Mouse (Mus musculus) hindbrain, postnatal 0 days (tissue): ENCODE measurements at regions not wholly inside any gene's neighbourhood (a gene's known extent, or its start where the extent isn't known, plus 50 kb on each side); places are given as distances from the start of the nearest gene placed in this dataset.

Experiments used
- ATAC-seq: fragments of 200-750 bp; cut with Nextera tagmentation; 2 replicates; pipeline ENCODE4 v1.8.0; 2017; ENCODE audit warnings: mild to moderate bottlenecking, moderate TSS enrichment, moderate library complexity
- DNase-seq: peaks from one replicate; pipeline ENCODE4 v3.0.0-alpha.2; 2015; ENCODE audit warnings: low spot score
- H3K27ac ChIP-seq: fragments of 300-500 bp; sonication (generic); 2 replicates; pipeline ENCODE4 v1.5.1; 2014; ENCODE audit warnings: mild to moderate bottlenecking
- H3K27me3 ChIP-seq: fragments of 300-500 bp; sonication (generic); 2 replicates; pipeline ENCODE4 v1.6.1; 2014; ENCODE audit warnings: low read length, mixed read lengths; ENCODE audit not compliant: insufficient read depth
- H3K36me3 ChIP-seq: fragments of 300-500 bp; sonication (generic); 2 replicates; pipeline ENCODE4 v1.6.1; 2014; ENCODE audit warnings: low read length, mixed read lengths; ENCODE audit not compliant: insufficient read depth
- H3K4me1 ChIP-seq: fragments of 300-500 bp; sonication (generic); 2 replicates; pipeline ENCODE4 v1.6.1; 2014; ENCODE audit warnings: antibody characterized with exemption, low read length, mixed read lengths; ENCODE audit not compliant: insufficient read depth
- H3K4me2 ChIP-seq: fragments of 300-500 bp; sonication (generic); 2 replicates; pipeline ENCODE4 v1.6.1; 2014; ENCODE audit warnings: low read depth, mild to moderate bottlenecking, low read length, moderate library complexity, mixed read lengths
- H3K4me3 ChIP-seq: fragments of 300-500 bp; sonication (generic); 2 replicates; pipeline ENCODE4 v1.5.1; 2014; ENCODE audit warnings: low read length
- H3K9ac ChIP-seq: fragments of 300-500 bp; sonication (generic); replicated peaks from 2 replicates; pipeline ENCODE4 v1.6.1; 2014; ENCODE audit warnings: mild to moderate bottlenecking, low read length, moderate library complexity, mixed read lengths
- H3K9me3 ChIP-seq: fragments of 300-500 bp; sonication (generic); 2 replicates; pipeline ENCODE4 v1.6.1; 2016; ENCODE audit warnings: low read length, mixed read lengths
- CTCF ChIP-seq: IDR thresholded peaks from 2 replicates; pipeline ENCODE4 v1.5.1; 2016; ENCODE audit warnings: antibody characterized with exemption, control low read depth, low read depth
- WGBS: fragments of 180-500 bp; shearing (Covaris S2); extraction: QIAGEN DNeasy Blood & Tissue Kit; methylation state at CpG from one replicate; pipeline ENCODE4 v1.1.7; 2014; 5-methylcytosine and 5-hydroxymethylcytosine counted together

GRCm38 (mm10) chr5:85954526-85954925 is 110.9 kb downstream of the Cenpc1 start:
- Histone ChIP-seq H3K4me3 (no peak overlapping the region), H3K27ac (no peak overlapping the region), H3K9me3 (no peaks in the 10 kb centered on the region), H3K9ac (no peak overlapping the region), H3K36me3 (no peaks in the 10 kb centered on the region), H3K4me1 (no peaks in the 10 kb centered on the region), H3K27me3 (no peaks in the 10 kb centered on the region), H3K4me2 (no peak overlapping the region)
- TF ChIP-seq CTCF: no peak
- ATAC-seq (no peak), DNase-seq (no peak)

DNA sequence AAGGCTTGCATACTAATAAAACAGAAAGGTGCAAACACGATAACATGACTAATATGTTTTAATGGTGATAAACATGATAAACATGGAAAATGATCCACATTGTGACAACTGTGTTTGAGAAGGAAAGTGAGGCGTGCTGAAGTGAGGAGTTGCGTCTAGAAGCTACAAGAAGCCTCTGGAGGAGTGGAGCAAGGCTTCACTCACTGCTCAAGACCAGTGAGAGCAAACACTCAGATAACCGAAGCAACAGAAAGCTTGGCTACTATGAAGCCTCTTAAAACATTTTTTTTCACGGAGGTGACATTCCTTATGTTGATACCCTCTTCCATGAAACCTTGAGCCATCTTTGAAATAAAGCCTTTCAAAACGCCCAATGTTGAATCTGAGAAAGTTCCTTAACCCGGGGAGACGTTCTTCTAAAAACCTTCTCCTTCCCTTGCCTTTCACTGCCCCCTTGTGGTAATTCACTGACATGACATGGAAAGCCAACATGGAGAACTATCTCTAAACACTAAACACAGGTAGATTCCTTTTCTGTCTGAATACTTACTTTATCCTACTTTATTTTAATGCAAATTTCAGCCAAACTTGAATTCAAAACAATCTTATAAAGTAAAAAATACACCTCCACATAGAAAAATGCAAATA is 128.6 kb downstream of the Cenpc1 start:
- Histone ChIP-seq H3K27me3 (no peaks in the 10 kb centered on the region), H3K4me2 (peak overlapping the region; percentile 30; the same call in 1 of the 2 replicates), H3K36me3 (no peaks in the 10 kb centered on the region), H3K27ac (no peak overlapping the region), H3K9me3 (no peaks in the 10 kb centered on the region), H3K4me3 (no peak overlapping the region), H3K9ac (no peak overlapping the region), H3K4me1 (no peaks in the 10 kb centered on the region)
- 36% methylated on average over 8 of the region's 8 CpGs for WGBS
- peak; percentile 91 for TF ChIP-seq CTCF
- ATAC-seq (no peak), DNase-seq (peak; percentile 83)

DNA sequence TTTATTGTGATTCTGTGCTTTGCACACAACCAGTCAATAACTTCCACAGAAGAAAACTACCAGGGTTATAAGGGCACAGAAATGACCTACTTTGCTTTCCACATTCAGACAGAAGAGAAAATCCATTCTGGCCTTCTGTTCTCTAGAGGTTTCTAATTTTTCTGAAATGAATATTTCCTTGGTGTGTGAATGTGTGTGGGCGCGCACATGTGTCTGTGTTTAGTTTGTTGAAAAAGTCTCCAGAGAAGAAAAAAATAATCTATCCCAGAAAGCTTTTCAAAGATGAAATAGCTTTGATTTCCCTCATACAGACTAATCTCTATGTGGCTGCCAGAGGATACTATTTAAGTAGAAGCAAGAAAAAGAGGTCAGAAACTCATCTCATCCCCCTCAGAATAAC is 147.1 kb downstream of the Cenpc1 start:
- WGBS: 97% methylated on average over 2 of the region's 2 CpGs
- no peaks in the 10 kb centered on the region for H3K36me3 ChIP-seq
- no peak overlapping the region for H3K9ac ChIP-seq
- H3K4me3 ChIP-seq: no peak overlapping the region
- no peak for TF ChIP-seq CTCF
- no peaks in the 10 kb centered on the region for H3K9me3 ChIP-seq
- ATAC-seq (no peak), DNase-seq (no peak)
- no peaks in the 10 kb centered on the region for H3K4me1 ChIP-seq
- no peaks in the 10 kb centered on the region for H3K27me3 ChIP-seq
- H3K4me2 ChIP-seq: no peak overlapping the region
- H3K27ac ChIP-seq: no peak overlapping the region

GRCm38 (mm10) chr5:85915000-85915399 is 150.4 kb downstream of the Cenpc1 start:
- WGBS: 72% methylated on average over 4 of the region's 4 CpGs
- Histone ChIP-seq H3K9me3 (no peaks in the 10 kb centered on the region), H3K9ac (no peak overlapping the region), H3K4me3 (no peak overlapping the region), H3K27me3 (no peaks in the 10 kb centered on the region), H3K4me2 (no peak overlapping the region), H3K27ac (no peak overlapping the region), H3K4me1 (no peaks in the 10 kb centered on the region), H3K36me3 (no peaks in the 10 kb centered on the region)
- no peak for ATAC-seq
- TF ChIP-seq CTCF: no peak
- no peak for DNase-seq

DNA sequence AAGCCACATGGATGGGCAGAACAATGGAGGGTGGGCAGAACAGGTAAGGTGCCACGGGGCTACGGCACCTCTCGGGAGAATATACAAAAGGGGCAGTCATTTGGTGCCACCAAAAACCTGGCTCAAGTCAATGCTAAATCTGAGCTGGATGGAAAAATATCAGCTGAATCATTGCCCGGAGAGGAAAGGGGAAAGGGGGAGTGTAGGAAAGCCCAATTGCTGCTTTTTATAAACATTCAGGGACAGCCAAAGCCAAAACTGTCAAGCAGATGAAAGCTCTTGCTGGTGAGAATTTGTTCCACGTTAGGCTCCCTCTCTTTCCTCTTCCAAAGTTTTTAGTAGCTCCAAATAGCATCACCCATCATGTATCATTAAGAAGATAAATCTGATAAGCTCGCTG is 168.9 kb downstream of the Cenpc1 start:
- Histone ChIP-seq H3K4me1 (no peaks in the 10 kb centered on the region), H3K9ac (no peak overlapping the region), H3K9me3 (no peaks in the 10 kb centered on the region), H3K36me3 (no peaks in the 10 kb centered on the region), H3K4me2 (no peak overlapping the region), H3K4me3 (no peak overlapping the region), H3K27me3 (no peaks in the 10 kb centered on the region), H3K27ac (no peak overlapping the region)
- ATAC-seq (no peak), DNase-seq (peak; percentile 11)
- no peak for TF ChIP-seq CTCF
- WGBS: 62% methylated on average over 6 of the region's 6 CpGs

- Histone ChIP-seq H3K27me3 (no peaks in the 10 kb centered on the region), H3K27ac (no peak overlapping the region), H3K4me3 (no peak overlapping the region), H3K9ac (no peak overlapping the region), H3K36me3 (no peaks in the 10 kb centered on the region), H3K9me3 (no peaks in the 10 kb centered on the region), H3K4me1 (no peaks in the 10 kb centered on the region), H3K4me2 (no peak overlapping the region)
- no peak for ATAC-seq
- TF ChIP-seq CTCF: no peak
- no peak for DNase-seq
- 71% methylated on average over 2 of the region's 2 CpGs for WGBS
These were observed 169.6 kb downstream of the Cenpc1 start for GRCm38 (mm10) chr5:85895814-85896213.

DNA sequence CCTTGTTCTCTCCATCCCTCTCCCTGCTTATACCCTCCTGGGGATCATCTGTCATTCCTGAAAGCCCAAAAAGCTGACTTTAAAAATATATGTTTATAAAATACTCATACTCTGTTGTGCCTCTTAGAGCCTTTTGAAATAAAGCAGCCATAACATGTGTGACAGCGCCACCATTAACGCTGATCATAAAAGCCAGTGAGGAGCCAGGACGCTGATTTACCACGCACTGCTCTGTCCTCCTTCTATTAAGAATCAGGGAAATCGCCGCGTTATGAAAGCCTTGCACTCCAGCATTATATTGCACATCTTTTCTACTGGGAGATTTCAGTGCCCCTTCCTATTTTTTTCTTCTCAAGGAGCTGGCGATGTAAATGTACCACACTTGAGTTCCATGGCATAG is 195.1 kb downstream of the Cenpc1 start:
- Histone ChIP-seq H3K4me1 (no peaks in the 10 kb centered on the region), H3K4me2 (no peak overlapping the region), H3K36me3 (no peaks in the 10 kb centered on the region), H3K9me3 (no peaks in the 10 kb centered on the region), H3K4me3 (no peak overlapping the region), H3K9ac (no peak overlapping the region), H3K27ac (no peak overlapping the region), H3K27me3 (no peaks in the 10 kb centered on the region)
- no peak for TF ChIP-seq CTCF
- DNase-seq (peak; percentile 4), ATAC-seq (no peak)
- 83% methylated on average over 8 of the region's 8 CpGs for WGBS
